Mouse (Mus musculus) megakaryocyte, embryonic 14.5 days (primary cell): Measurements from ENCODE around the gene Ldb1.

ENCODE experiments used
- FLI1 ChIP-seq: IDR thresholded peaks from 2 replicates; pipeline ENCODE4 v1.6.1; 2012; ENCODE audit warnings: low read length, inconsistent platforms, mixed read lengths
- GATA1 ChIP-seq: IDR thresholded peaks from 3 replicates; pipeline ENCODE4 v1.6.1; 2012; ENCODE audit warnings: mixed read lengths, low read length, inconsistent platforms, borderline replicate concordance

GRCm38 (mm10) chr19:46078535-46078934 lies 33.5 kb upstream of the Ldb1 start:
- no peak for TF ChIP-seq GATA1
- TF ChIP-seq FLI1, result no peak
